Mouse (Mus musculus): ENCODE data around the gene Gata1. TPM values are rescaled to one million over a fixed set of nuclear protein-coding genes. Genes with fewer than 3 reads are reported as not detected.
"Not testable (repeated sequence)": the region's sequence is repeated elsewhere in the genome, so short reads cannot be mapped to it uniquely, and the experiment has no call there.

Gata1 gene
- not detected for total RNA-seq (2021)
- long read RNA-seq, experiment 1 = 0 reads
- long read RNA-seq, experiment 2 = 0 reads

DNA sequence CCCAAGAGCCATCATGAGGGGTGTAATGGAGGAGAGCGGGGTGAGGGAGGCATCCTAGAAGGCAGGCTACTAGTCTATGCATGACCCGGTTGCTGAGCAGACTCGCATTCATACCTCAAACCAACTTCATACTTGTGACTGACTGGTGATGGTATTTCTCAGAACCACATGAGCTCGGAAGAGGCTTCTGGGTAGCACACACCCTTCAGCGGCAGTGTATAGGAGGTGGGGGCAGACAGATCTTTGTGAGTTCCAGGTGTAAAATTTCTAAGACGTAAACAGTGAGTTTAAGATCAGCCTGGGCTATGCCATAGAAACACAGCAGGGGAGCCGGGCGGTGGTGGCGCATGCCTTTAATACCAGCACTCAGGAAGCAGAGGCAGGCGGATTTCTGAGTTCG, at the start of gene Gata1:
Gene Gata1, minus strand, starts transcription at position 180 of the 400 bp plus-strand sequence.
- intact Hi-C loops (cut with DNase I) = no loop called here

DNA sequence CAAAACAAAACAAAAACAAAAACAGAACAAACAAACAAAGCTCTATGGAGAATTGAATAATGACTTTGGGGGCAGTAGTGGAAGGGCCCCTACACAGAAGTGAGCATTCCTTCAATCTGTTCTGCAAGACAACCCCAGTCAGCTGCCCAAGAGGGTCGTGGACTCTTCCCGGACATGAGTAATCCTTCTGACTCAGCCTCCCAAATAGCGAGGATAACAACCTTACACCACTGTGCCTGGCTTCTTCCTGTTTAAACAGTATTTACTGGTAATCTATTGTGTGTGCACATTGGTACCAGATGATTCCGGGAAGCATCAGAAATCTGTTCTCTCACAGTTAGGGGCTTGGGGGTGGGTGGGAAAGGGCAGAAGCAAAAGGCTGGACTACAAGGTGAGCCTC, 48.9 kb upstream of the Gata1 start:
- DNase-seq = no peak
- intact Hi-C loops (cut with DNase I) = no loop called here

More for the DNA sequence above, at the start of gene Gata1:
- no peak for DNase-seq

DNA sequence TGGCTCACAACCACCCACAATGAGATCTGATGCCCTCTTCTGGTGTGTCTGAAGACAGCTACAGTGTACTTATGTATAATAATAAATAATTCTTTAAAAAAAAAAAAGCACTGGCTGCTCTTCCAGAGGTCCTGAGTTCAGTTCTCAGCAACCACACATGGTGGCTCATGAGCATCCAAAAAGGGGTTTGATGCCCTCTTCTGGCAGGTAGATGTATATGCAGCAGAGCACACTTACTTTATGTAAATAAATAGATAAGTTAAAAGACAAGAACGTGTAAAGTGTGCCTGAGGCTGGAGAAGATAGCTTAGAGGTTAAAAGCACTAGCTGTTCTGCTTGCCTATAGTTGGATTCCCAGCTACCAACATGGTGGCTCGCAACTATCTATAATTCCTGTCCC, 46.9 kb upstream of the Gata1 start:
- intact Hi-C loops (cut with DNase I) = no loop called here
- no peak for DNase-seq

DNA sequence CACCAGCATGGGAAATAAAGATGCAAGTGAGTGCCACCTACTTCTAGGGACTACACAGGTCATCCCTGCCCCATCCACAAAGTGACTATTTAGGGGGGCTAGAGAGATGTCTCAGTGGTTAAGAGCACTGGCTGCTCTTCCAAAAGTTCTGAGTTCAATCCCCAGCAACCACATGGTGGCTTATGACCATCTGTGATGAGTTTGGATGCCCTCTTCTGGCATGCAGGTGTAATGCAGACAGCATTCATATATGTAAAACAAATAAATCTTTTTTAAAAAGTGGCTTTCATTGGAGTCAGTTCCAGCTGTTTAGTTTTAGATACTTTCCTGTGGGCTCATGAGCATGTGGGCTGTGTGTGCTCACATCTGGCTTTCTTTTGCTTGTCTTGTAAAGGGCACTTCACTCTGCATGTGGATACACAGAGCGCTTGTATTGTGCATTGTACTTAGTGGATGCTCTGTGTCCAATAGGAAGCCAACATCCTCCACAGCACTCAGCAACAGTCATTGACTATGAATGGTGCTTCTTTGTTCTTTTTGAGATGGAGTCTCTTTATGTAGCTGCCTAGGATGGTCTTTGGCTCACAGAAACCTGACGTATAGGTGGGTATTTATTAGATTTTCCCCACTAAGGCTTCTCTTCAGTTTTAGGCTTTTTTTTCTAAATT, 42.4 kb upstream of the Gata1 start:
- intact Hi-C loops (cut with DNase I) = no loop called here
- DNase-seq = no peak

DNA sequence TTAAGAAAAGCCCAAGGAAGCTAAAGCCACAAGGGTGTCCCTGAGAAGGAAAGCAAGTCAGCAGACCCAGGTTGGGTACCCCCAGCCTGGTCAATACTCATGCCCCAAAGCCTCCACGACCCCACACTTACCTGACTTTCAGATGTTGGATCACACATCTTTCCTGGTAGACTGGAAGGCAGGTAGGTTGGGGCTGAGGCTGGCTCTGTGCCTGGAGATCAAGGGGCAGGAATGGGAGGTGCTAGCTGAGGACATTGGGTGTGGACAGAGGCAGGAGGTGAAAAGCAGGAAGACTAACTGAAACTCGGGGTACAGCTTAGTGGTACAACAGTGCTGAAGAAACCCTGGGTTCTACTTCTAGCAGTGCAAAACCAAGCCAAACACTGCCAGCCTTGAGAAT, 40.4 kb upstream of the Gata1 start, which contains the start of gene Glod5:
Gene Glod5, minus strand, starts transcription at position 207 of the 400 bp plus-strand sequence.
- intact Hi-C loops (cut with DNase I) = loop anchor here (5.0 kb wide), 1 partner anchor 106 kb away; no protein-coding TSS in a partner anchor
- no peak for DNase-seq

DNA sequence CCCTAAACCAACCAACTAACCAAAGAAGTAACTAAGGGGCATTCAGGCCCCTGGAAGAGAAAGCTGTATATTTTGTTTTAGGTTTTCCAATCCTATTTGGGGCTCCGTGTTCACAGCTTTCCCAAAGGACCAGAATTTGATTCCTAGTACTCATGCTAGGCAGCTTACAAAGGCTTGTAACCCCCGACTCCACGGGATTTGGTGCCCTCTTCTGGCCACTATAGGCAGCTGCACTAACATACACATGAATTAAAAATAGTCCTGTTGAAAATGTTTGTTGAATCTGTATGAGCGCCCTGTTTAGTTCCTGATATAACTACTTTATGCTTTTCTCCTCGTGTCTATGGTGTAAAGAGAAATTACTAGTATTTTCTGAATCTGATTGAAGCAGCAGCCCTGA, 39.3 kb upstream of the Gata1 start:
- DNase-seq = no peak
- intact Hi-C loops (cut with DNase I) = loop anchor here (5.0 kb wide), 1 partner anchor 105 kb away; no protein-coding TSS in a partner anchor

- intact Hi-C loops (cut with DNase I) = loop anchor here (5.0 kb wide), 1 partner anchor 103 kb away; no protein-coding TSS in a partner anchor
- DNase-seq = not testable (repeated sequence)
These were observed 37.8 kb upstream of the Gata1 start for GRCm38 (mm10) chrX:8015675-8016074.

GRCm38 (mm10) chrX:8013569-8014314, 35.9 kb upstream of the Gata1 start:
- intact Hi-C loops (cut with DNase I) = no loop called here
- DNase-seq = no peak

DNA sequence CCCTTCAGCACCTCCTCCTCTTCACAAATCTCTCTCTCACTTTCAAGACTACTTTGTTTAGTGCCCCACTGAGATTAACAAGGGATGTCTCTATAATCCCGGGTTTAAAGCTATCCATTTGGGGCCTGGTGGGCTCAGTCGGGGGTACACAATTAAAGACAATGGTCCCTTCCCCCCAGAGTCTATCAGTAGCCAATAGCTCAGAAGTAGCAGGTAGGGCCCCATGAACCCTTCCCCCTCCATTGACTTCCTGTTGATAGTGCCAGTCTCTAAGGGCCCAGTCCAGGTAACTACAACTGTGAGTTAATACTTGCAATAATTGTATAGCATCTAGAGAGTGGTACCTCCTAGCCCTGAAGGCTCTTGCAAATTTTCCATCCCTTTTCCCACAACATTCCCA, 35.3 kb upstream of the Gata1 start:
- intact Hi-C loops (cut with DNase I) = no loop called here

GRCm38 (mm10) chrX:8009356-8009755, 31.5 kb upstream of the Gata1 start:
- DNase-seq; intact Hi-C loops (cut with DNase I): not testable (repeated sequence)

More for the DNA sequence above, 35.3 kb upstream of the Gata1 start:
- no peak for DNase-seq

DNA sequence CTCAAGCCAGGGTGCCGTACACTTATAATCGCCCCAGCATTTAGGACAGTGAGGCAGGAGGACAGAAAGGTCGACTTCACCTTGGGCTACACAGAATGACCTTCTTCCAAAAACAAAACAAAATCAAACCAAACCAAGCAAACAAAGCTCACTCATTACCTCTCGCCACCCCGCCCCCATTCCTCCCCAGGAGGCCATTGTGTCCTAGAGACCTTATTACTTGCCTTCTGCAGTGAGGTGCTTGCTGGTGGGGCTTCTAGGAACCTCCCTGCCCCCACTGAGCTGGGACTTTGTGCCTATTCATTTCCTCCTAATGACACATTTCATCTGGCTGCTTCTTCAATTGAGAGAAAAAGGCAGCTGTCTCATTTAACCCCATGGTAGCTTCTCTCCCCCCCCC, 30.7 kb upstream of the Gata1 start:
- intact Hi-C loops (cut with DNase I) = no loop called here

DNA sequence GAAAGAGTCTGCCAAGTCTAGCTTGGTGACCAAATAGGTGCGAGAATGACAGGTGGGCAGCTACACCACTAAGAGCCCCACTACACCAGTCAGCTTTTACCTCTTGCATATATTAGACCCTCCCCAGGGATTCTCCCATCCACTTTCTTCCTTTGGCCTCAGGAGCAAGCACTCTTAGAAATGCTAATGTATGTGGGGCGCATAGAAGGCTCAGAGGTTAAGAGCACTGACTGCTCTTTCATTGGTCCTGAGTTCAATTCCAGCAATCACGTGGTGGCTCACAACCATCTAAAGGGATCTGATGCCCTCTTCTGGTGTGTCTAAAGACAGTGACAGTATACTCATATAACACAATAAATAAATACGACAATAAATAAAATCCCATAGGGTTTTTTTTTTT, 25.1 kb upstream of the Gata1 start:
- no peak for DNase-seq
- intact Hi-C loops (cut with DNase I) = no loop called here

More for the DNA sequence above, 30.7 kb upstream of the Gata1 start:
- DNase-seq = no peak

- no peak for DNase-seq
- intact Hi-C loops (cut with DNase I) = no loop called here
These were observed 24.1 kb upstream of the Gata1 start for GRCm38 (mm10) chrX:8002001-8002400.

DNA sequence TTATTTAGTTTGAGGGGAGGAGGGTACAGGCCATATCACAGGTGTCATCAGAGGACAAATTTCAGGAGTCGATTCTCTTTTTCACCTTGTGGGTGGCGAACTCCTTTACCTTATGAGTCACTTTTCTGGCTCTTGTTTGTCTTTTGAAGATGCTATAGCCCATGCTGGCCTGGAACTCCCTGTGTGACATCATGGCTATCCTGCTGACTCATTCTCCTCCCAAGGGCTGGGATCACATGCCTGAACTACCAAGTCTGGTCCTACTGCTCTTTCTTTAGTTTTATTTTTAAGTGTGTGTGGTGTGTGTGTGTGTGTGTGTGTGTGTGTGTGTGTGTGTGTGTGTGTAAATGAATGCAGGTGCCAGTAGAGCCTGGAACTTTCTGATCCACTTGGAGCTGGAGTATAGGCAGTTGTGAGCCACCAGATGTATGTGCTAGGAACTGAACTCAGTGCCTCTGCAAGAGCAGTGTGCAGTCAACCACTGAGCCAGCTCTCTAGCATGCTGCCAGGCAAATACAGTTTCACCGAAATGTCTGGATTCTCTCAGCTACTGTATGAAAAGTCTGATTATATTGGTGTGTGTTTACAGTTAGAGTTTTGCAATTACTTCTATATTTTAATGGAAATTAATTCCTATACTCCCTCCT, 22.8 kb upstream of the Gata1 start:
- no peak for DNase-seq
- intact Hi-C loops (cut with DNase I) = no loop called here

- intact Hi-C loops (cut with DNase I) = no loop called here
- no peak for DNase-seq
These were observed 15.3 kb upstream of the Gata1 start for GRCm38 (mm10) chrX:7993068-7993735.

- intact Hi-C loops (cut with DNase I) = no loop called here
These were observed 14.7 kb upstream of the Gata1 start for GRCm38 (mm10) chrX:7992379-7993067.

DNA sequence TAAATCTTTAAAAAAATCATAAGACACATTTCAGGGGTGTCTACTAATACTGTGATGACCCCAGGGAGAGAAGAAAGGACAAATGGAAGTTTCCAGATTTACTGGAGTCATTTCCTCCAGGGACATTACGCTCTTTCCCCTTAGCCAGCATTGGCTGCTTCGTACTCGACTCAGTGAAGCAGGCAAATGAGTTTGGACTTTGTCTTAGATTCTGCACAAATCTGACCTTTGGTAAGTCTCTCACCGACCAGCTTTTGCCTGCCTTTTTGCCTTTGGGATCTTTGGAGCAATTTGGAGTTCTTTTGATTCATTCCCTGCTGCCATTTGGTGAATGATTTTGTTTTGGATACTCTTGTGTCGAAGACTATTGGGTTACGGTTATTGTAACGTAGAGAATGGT, 3.5 kb upstream of the Gata1 start:
- DNase-seq = no peak
- intact Hi-C loops (cut with DNase I) = no loop called here

More at GRCm38 (mm10) chrX:7992379-7993067, 14.7 kb upstream of the Gata1 start:
- DNase-seq = no peak

GRCm38 (mm10) chrX:7971292-7971691, 6.6 kb downstream of the Gata1 start:
- no peak for DNase-seq
- intact Hi-C loops (cut with DNase I) = no loop called here

DNA sequence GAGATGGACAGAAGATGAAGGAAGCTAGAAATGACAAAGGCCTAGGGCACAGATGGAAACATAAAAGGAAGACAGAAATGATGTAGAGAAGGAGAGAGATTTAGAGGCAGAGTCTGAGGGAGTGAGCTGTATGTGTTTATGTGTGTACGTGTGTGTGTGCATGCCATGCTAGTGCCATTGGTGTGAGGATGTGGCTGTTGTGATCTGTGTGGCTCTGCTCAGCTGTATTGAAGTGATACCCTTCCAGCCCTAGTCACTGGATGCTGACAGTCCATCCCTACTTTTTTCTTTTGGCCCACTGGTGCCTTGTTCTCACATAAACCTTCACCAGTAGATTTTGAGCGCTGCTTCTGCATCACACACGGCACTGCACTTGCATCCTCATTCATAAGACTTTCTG, 9.0 kb downstream of the Gata1 start:
- DNase-seq = no peak
- intact Hi-C loops (cut with DNase I) = no loop called here

DNA sequence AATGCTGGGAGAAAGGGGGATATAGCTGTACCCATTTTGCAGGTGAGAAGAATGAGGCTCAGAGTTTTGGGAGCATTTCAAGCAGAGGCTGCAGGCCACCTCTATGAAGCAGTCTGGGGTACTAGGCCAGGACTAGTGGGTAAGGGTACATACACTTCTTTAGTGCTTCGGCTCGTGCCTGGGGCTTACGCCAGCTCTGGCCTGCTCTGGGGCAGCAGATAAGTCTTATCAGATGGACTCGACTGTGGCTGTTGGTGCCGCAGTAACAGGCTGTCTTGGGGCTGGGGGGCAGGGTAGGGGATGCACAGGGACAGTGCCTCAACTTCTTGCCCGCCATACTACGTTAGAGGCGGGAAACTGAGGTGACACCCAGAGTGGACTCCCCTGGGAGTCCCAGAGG, 9.6 kb downstream of the Gata1 start:
- intact Hi-C loops (cut with DNase I) = no loop called here
- DNase-seq = no peak
